Mouse (Mus musculus): ENCODE results near the gene App. TPM values are rescaled to one million over a fixed set of nuclear protein-coding genes. Genes with fewer than 3 reads are reported as not detected.

Gene App
- polyA plus RNA-seq, 1 experiment from 2014 or later, result 166 TPM

DNA sequence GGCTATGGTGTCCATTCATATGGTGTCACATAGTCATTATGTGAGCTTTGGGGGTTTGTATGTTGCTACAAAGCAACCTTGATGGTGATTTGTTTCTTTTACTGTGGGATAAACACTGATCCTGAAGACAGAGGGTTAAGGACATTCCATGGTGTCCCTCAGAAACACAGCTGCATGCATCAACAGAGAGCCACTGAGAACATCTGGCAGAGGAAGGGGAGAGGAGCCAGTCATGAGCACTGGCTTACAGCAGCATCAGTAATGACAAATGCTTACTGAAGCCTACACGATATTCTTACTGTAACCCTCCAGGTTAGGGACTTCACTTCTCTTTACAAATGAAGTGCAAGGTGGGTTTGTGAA lies 24.1 kb downstream of the App start:
- Histone ChIP-seq H3K27ac (replicated peaks) (peak overlapping the region; percentile 91), H3K9me3 (no peaks in the 10 kb centered on the region), H3K4me2 (no peak overlapping the region), H3K4me1 (peaks cover 86% of the 10 kb centered on the region), H3K27me3 (replicated peaks) (no peaks in the 10 kb centered on the region), H3K36me3 (no peaks in the 10 kb centered on the region), H3K4me3 (no peak overlapping the region), H3K9ac (no peak overlapping the region)
- no peak for ATAC-seq (ENCODE audit: extremely low read depth, insufficient number of reproducible peaks, low FRiP score, low TSS enrichment)
- WGBS, result 52% methylated on average over 1 of the region's 1 CpGs

GRCm38 (mm10) chr16:85148615-85149508 lies 24.7 kb downstream of the App start:
- peak overlapping the region; percentile 39 for H3K4me2 ChIP-seq
- whole genome bisulfite sequencing, result 39% methylated on average over 9 of the region's 9 CpGs
- H3K4me1 ChIP-seq, result peaks cover 80% of the 10 kb centered on the region
- H3K27me3 ChIP-seq (replicated peaks), result no peaks in the 10 kb centered on the region
- peak overlapping the region; percentile 91 for H3K27ac ChIP-seq (replicated peaks)
- H3K9me3 ChIP-seq, result no peaks in the 10 kb centered on the region
- ATAC-seq (ENCODE audit: extremely low read depth, insufficient number of reproducible peaks, low FRiP score, low TSS enrichment), result peak; percentile 73; the same call in 1 of the 2 replicates
- no peaks in the 10 kb centered on the region for H3K36me3 ChIP-seq
- H3K4me3 ChIP-seq, result no peak overlapping the region
- H3K9ac ChIP-seq, result no peak overlapping the region

GRCm38 (mm10) chr16:85147440-85147839 lies 26.1 kb downstream of the App start:
- Histone ChIP-seq H3K4me2 (no peak overlapping the region), H3K27me3 (replicated peaks) (no peaks in the 10 kb centered on the region), H3K4me1 (peaks cover 71% of the 10 kb centered on the region), H3K9ac (no peak overlapping the region), H3K9me3 (no peaks in the 10 kb centered on the region), H3K4me3 (no peak overlapping the region), H3K27ac (replicated peaks) (0 out of 2 replicates have a peak overlapping the region, but pooled peaks have one; percentile 91), H3K36me3 (no peaks in the 10 kb centered on the region)
- no peak for ATAC-seq (ENCODE audit: extremely low read depth, insufficient number of reproducible peaks, low FRiP score, low TSS enrichment)
- 35% methylated on average over 4 of the region's 4 CpGs for WGBS

DNA sequence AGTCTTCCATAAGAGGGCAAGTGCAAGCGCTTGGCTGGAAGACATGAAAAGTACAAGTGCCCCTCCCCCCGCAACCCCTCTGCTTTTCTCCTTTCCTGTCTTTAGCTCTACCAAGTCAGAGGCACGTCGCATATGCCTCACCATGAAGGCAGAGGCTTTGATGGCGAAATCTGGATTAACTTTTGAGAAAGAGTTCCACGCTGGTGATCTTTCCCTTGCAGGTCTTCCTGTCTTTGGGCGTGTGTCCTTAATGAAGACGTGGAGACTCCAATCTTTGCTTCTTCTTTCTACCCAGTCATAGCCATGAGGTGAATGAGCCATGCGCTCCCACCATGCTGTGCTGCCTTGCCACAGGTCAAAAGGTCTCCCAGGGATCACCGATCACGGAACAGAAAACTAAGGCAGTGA lies 27.8 kb downstream of the App start:
- Histone ChIP-seq H3K4me3 (no peak overlapping the region), H3K27ac (replicated peaks) (no peak overlapping the region), H3K9ac (no peak overlapping the region), H3K27me3 (replicated peaks) (no peaks in the 10 kb centered on the region), H3K36me3 (no peaks in the 10 kb centered on the region), H3K9me3 (no peaks in the 10 kb centered on the region), H3K4me1 (peaks cover 63% of the 10 kb centered on the region), H3K4me2 (no peak overlapping the region)
- WGBS, result 85% methylated on average over 11 of the region's 11 CpGs
- ATAC-seq (ENCODE audit: extremely low read depth, insufficient number of reproducible peaks, low FRiP score, low TSS enrichment), result no peak

DNA sequence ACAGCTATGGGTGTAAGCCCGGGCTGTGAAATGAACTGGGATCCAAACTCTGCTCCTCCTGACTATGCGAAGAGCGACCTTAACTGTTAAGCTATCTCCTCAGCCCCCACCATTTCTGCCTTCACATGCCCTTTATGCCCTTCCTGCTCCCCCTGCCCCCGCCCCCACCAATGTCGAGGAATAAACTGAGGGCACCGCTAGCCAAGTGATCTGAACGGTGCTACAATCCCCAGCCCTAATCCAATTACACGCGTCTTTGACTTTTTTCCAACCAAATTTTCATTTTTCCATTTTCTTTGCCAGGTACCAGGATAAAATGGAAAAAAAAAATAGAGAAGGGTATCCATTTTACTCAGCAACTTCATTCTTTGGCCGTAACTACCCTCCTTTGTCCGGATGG lies 28.2 kb downstream of the App start:
- no peak overlapping the region for H3K4me3 ChIP-seq
- no peak for ATAC-seq (ENCODE audit: extremely low read depth, insufficient number of reproducible peaks, low FRiP score, low TSS enrichment)
- H3K36me3 ChIP-seq, result no peaks in the 10 kb centered on the region
- H3K9ac ChIP-seq, result no peak overlapping the region
- H3K9me3 ChIP-seq, result no peaks in the 10 kb centered on the region
- 78% methylated on average over 11 of the region's 11 CpGs for WGBS
- peaks cover 63% of the 10 kb centered on the region for H3K4me1 ChIP-seq
- no peak overlapping the region for H3K27ac ChIP-seq (replicated peaks)
- H3K4me2 ChIP-seq, result no peak overlapping the region
- H3K27me3 ChIP-seq (replicated peaks), result no peaks in the 10 kb centered on the region

- no peak overlapping the region for H3K4me2 ChIP-seq
- H3K27ac ChIP-seq (replicated peaks), result no peak overlapping the region
- no peaks in the 10 kb centered on the region for H3K36me3 ChIP-seq
Observed at GRCm38 (mm10) chr16:85144401-85144800, 29.2 kb downstream of the App start.

GRCm38 (mm10) chr16:85143863-85144262 lies 29.7 kb downstream of the App start:
- Histone ChIP-seq H3K9me3 (no peaks in the 10 kb centered on the region), H3K27me3 (replicated peaks) (no peaks in the 10 kb centered on the region), H3K27ac (replicated peaks) (no peak overlapping the region), H3K9ac (no peak overlapping the region), H3K4me1 (peaks cover 60% of the 10 kb centered on the region), H3K36me3 (no peaks in the 10 kb centered on the region), H3K4me2 (no peak overlapping the region), H3K4me3 (no peak overlapping the region)
- no peak for ATAC-seq (ENCODE audit: extremely low read depth, insufficient number of reproducible peaks, low FRiP score, low TSS enrichment)
- WGBS, result 80% methylated on average over 3 of the region's 3 CpGs

More at GRCm38 (mm10) chr16:85144401-85144800, 29.2 kb downstream of the App start:
- Histone ChIP-seq H3K9ac (no peak overlapping the region), H3K4me1 (peaks cover 61% of the 10 kb centered on the region), H3K9me3 (no peaks in the 10 kb centered on the region), H3K4me3 (no peak overlapping the region), H3K27me3 (replicated peaks) (no peaks in the 10 kb centered on the region)
- no peak for ATAC-seq (ENCODE audit: extremely low read depth, insufficient number of reproducible peaks, low FRiP score, low TSS enrichment)
- WGBS, result 75% methylated on average over 6 of the region's 6 CpGs

GRCm38 (mm10) chr16:85143188-85143587 lies 30.4 kb downstream of the App start:
- Histone ChIP-seq H3K4me3 (no peak overlapping the region), H3K36me3 (no peaks in the 10 kb centered on the region), H3K4me2 (no peak overlapping the region), H3K9ac (no peak overlapping the region), H3K9me3 (no peaks in the 10 kb centered on the region), H3K27me3 (replicated peaks) (no peaks in the 10 kb centered on the region), H3K4me1 (peaks cover 57% of the 10 kb centered on the region), H3K27ac (replicated peaks) (no peak overlapping the region)
- ATAC-seq (ENCODE audit: extremely low read depth, insufficient number of reproducible peaks, low FRiP score, low TSS enrichment), result no peak
- 74% methylated on average over 3 of the region's 3 CpGs for WGBS

DNA sequence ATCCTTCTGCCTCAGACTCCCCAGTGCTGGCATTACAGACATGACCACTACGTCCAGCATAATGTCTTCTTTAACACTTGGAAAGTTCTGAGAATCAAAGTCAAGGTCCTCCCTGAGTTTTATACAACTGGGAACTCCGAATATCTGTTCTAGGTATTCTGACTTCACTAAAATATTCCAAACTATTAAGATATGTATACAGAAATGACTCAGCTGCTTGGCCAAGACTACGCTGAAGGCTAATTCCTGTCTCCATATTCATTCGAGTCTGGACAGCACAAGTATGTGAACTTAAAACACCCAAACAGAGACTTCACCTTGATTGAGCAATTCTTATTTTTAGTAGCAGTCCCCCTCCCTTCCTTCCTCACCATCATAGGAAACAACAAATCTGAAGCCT lies 32.2 kb downstream of the App start:
- Histone ChIP-seq H3K27me3 (replicated peaks) (no peaks in the 10 kb centered on the region), H3K36me3 (no peaks in the 10 kb centered on the region; the same call in 1 of the 2 replicates), H3K4me3 (no peak overlapping the region), H3K4me2 (no peak overlapping the region), H3K4me1 (peaks cover 51% of the 10 kb centered on the region), H3K9ac (no peak overlapping the region), H3K27ac (replicated peaks) (no peak overlapping the region), H3K9me3 (no peaks in the 10 kb centered on the region)
- no peak for ATAC-seq (ENCODE audit: extremely low read depth, insufficient number of reproducible peaks, low FRiP score, low TSS enrichment)
- 76% methylated on average over 4 of the region's 4 CpGs for WGBS

DNA sequence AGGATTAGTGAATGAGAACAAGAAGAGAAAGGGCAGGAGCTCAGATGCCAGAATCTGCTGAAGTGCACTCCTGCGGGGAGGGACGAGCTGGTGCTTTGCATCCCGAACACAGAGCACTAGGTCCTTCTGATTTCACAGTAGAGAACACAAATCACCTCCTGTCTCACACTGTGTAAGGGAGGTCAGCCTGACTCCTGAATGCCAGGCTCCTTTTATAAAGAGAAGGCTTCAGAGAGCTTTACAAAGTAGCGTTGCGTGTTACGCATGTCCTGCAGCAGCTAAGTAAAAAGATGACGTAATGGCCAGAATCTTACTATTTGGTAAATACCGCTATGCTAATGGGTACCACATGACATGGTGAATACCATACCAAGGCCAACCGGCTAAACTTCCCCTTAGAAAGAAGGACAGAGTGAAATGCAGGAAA lies 34.4 kb downstream of the App start:
- Histone ChIP-seq H3K9me3 (no peaks in the 10 kb centered on the region), H3K4me3 (no peak overlapping the region), H3K9ac (no peak overlapping the region), H3K27ac (replicated peaks) (no peak overlapping the region), H3K4me1 (peaks cover 58% of the 10 kb centered on the region), H3K36me3 (peaks cover 2% of the 10 kb centered on the region; the same call in 1 of the 2 replicates), H3K4me2 (no peak overlapping the region), H3K27me3 (replicated peaks) (no peaks in the 10 kb centered on the region)
- ATAC-seq (ENCODE audit: extremely low read depth, insufficient number of reproducible peaks, low FRiP score, low TSS enrichment), result no peak
- 60% methylated on average over 9 of the region's 9 CpGs for WGBS

GRCm38 (mm10) chr16:85137348-85137747 lies 36.2 kb downstream of the App start:
- Histone ChIP-seq H3K27me3 (replicated peaks) (no peaks in the 10 kb centered on the region), H3K4me1 (peaks cover 72% of the 10 kb centered on the region), H3K27ac (replicated peaks) (peak overlapping the region; percentile 77), H3K4me2 (peak overlapping the region; percentile 42), H3K4me3 (no peak overlapping the region), H3K9me3 (no peaks in the 10 kb centered on the region), H3K36me3 (peaks cover 2% of the 10 kb centered on the region; the same call in 1 of the 2 replicates), H3K9ac (no peak overlapping the region)
- WGBS, result 23% methylated on average over 11 of the region's 11 CpGs
- no peak for ATAC-seq (ENCODE audit: extremely low read depth, insufficient number of reproducible peaks, low FRiP score, low TSS enrichment)

GRCm38 (mm10) chr16:85136046-85136445 lies 37.5 kb downstream of the App start:
- Histone ChIP-seq H3K4me3 (no peak overlapping the region), H3K27me3 (replicated peaks) (no peaks in the 10 kb centered on the region), H3K36me3 (peaks cover 4% of the 10 kb centered on the region; the same call in 1 of the 2 replicates), H3K4me1 (peaks cover 78% of the 10 kb centered on the region), H3K4me2 (no peak overlapping the region), H3K9ac (no peak overlapping the region), H3K27ac (replicated peaks) (no peak overlapping the region), H3K9me3 (no peaks in the 10 kb centered on the region)
- ATAC-seq (ENCODE audit: extremely low read depth, insufficient number of reproducible peaks, low FRiP score, low TSS enrichment), result no peak
- 64% methylated on average over 4 of the region's 4 CpGs for WGBS

Data from heart, embryonic 13.5 days (tissue).